Mouse (Mus musculus) MEL (cell line): ENCODE measurements around the gene Hectd4. TPM values are rescaled to one million over a fixed set of nuclear protein-coding genes. Genes with fewer than 3 reads are reported as not detected.

ENCODE experiments used
- DNase-seq: peaks from one replicate; pipeline ENCODE4 v3.0.0; 2011; ENCODE audit warnings: low read depth, low spot score
- H3K27ac ChIP-seq: 2 replicates; pipeline ENCODE4 v1.5.1; 2012; ENCODE audit warnings: low read depth, mild to moderate bottlenecking, control low read depth, low read length, moderate library complexity; ENCODE audit not compliant: control insufficient read depth
- H3K27me3 ChIP-seq, 2 experiments: fragments of 150-350 bp in 1 of 2; sonication (generic) in 1 of 2; 2 replicates each; pipeline ENCODE4 v1.6.1; 2012; ENCODE audit warnings: low read length in 2 of 2, mild to moderate bottlenecking in 2 of 2, improper control_type of control experiment in 1 of 2, moderate library complexity in 1 of 2; ENCODE audit not compliant: insufficient read depth in 2 of 2, control insufficient read depth in 1 of 2
- H3K36me3 ChIP-seq, 2 experiments: 2 replicates each; pipeline ENCODE4 v1.6.1; 2012 to 2014; ENCODE audit warnings: low read length in 2 of 2, improper control_type of control experiment in 1 of 2, inconsistent platforms in 1 of 2, mild to moderate bottlenecking in 1 of 2; ENCODE audit not compliant: insufficient read depth in 2 of 2, control insufficient read depth in 1 of 2
- H3K4me1 ChIP-seq, 2 experiments: fragments of 150-350 bp in 1 of 2; sonication (generic) in 1 of 2; 2 replicates each; pipeline ENCODE4 v1.6.1; 2012; ENCODE audit warnings: low read length in 2 of 2, improper control_type of control experiment in 1 of 2, mild to moderate bottlenecking in 1 of 2; ENCODE audit not compliant: insufficient read depth in 2 of 2, control insufficient read depth in 1 of 2
- H3K4me3 ChIP-seq, 2 experiments: fragments of 150-350 bp in 1 of 2; sonication (generic) in 1 of 2; 2 replicates each; pipeline ENCODE4 v1.5.1; 2012; ENCODE audit warnings: low read depth in 2 of 2, low read length in 2 of 2, mild to moderate bottlenecking in 2 of 2, moderate library complexity in 2 of 2, control low read depth in 1 of 2, improper control_type of control experiment in 1 of 2; ENCODE audit not compliant: control insufficient read depth in 1 of 2, insufficient read depth in 1 of 2
- H3K79me2 ChIP-seq: 2 replicates; pipeline ENCODE4 v1.6.1; 2012; ENCODE audit warnings: mild to moderate bottlenecking, low read length, moderate library complexity; ENCODE audit not compliant: control insufficient read depth, poor library complexity, insufficient read depth
- H3K9ac ChIP-seq: 2 replicates; pipeline ENCODE4 v1.6.1; 2012; ENCODE audit warnings: low read depth, mild to moderate bottlenecking, control low read depth, low read length, moderate library complexity; ENCODE audit not compliant: control insufficient read depth, poor library complexity, severe bottlenecking
- H3K9me3 ChIP-seq: fragments of 150-350 bp; sonication (generic); replicated peaks from 2 replicates; pipeline ENCODE4 v1.6.1; 2012; ENCODE audit warnings: mild to moderate bottlenecking, low read length, improper control_type of control experiment, moderate library complexity; ENCODE audit not compliant: insufficient read depth
- CTCF ChIP-seq, 3 experiments: IDR thresholded peaks in 2 of 3; conservative IDR thresholded peaks in 1 of 3; 2 replicates each; pipeline ENCODE4 v1.5.1; 2011 to 2012; ENCODE audit warnings: low read length in 3 of 3, low read depth in 2 of 3, mild to moderate bottlenecking in 2 of 3, improper control_type of control experiment in 1 of 3, inconsistent platforms in 1 of 3, mixed read lengths in 1 of 3, moderate library complexity in 1 of 3; ENCODE audit not compliant: control insufficient read depth in 1 of 3, insufficient read depth in 1 of 3, poor library complexity in 1 of 3, severe bottlenecking in 1 of 3
- ETS1 ChIP-seq: IDR thresholded peaks from 2 replicates; pipeline ENCODE4 v1.6.1; 2012; ENCODE audit warnings: low read depth, mild to moderate bottlenecking, inconsistent platforms, low read length, improper control_type of control experiment, moderate library complexity
- GABPA ChIP-seq: IDR thresholded peaks from 2 replicates; pipeline ENCODE4 v1.6.1; 2012; ENCODE audit warnings: low read depth, mild to moderate bottlenecking, inconsistent platforms, low read length, improper control_type of control experiment, moderate library complexity
- HCFC1 ChIP-seq: IDR thresholded peaks from 2 replicates; pipeline ENCODE4 v1.6.1; 2012; ENCODE audit warnings: low read depth, mild to moderate bottlenecking, inconsistent platforms, low read length, improper control_type of control experiment, moderate library complexity
- MAX ChIP-seq: IDR thresholded peaks from 2 replicates; pipeline ENCODE4 v1.6.1; 2011; ENCODE audit warnings: low read length, improper control_type of control experiment
- MAZ ChIP-seq: IDR thresholded peaks from 2 replicates; pipeline ENCODE4 v1.6.1; 2012; ENCODE audit warnings: low read depth, mild to moderate bottlenecking, inconsistent platforms, low read length, improper control_type of control experiment
- MXI1 ChIP-seq: IDR thresholded peaks from 2 replicates; pipeline ENCODE4 v1.6.1; 2011; ENCODE audit warnings: mild to moderate bottlenecking, low read depth, low read length, improper control_type of control experiment
- NELFE ChIP-seq: IDR thresholded peaks from 2 replicates; pipeline ENCODE4 v1.6.1; 2011; ENCODE audit warnings: low read depth, low read length, improper control_type of control experiment
- NRF1 ChIP-seq: IDR thresholded peaks from 2 replicates; pipeline ENCODE4 v1.6.1; 2014; ENCODE audit warnings: low read depth, mild to moderate bottlenecking, inconsistent platforms, low read length, improper control_type of control experiment, moderate library complexity; ENCODE audit not compliant: poor library complexity, insufficient read depth, severe bottlenecking
- POLR2A ChIP-seq, 2 experiments: IDR thresholded peaks; 2 replicates each; pipeline ENCODE4 v1.6.1; 2011 to 2012; ENCODE audit warnings: low read length in 2 of 2, mild to moderate bottlenecking in 2 of 2, control low read depth in 1 of 2, improper control_type of control experiment in 1 of 2, low read depth in 1 of 2, moderate library complexity in 1 of 2; ENCODE audit not compliant: control insufficient read depth in 1 of 2, insufficient read depth in 1 of 2, poor library complexity in 1 of 2
- POLR2AphosphoS2 ChIP-seq: IDR thresholded peaks from 2 replicates; pipeline ENCODE4 v1.6.1; 2011; ENCODE audit warnings: low read length, improper control_type of control experiment
- RAD21 ChIP-seq: IDR thresholded peaks from 2 replicates; pipeline ENCODE4 v1.6.1; 2011; ENCODE audit warnings: mild to moderate bottlenecking, low read depth, low read length, improper control_type of control experiment
- SIN3A ChIP-seq: IDR thresholded peaks from 2 replicates; pipeline ENCODE4 v1.6.1; 2012; ENCODE audit warnings: low read length, improper control_type of control experiment, inconsistent platforms
- SMC3 ChIP-seq: IDR thresholded peaks from 2 replicates; pipeline ENCODE4 v1.6.1; 2011; ENCODE audit warnings: low read depth, low read length, improper control_type of control experiment
- TBP ChIP-seq: IDR thresholded peaks from 2 replicates; pipeline ENCODE4 v1.8.0; 2011; ENCODE audit warnings: low read depth, low read length, improper control_type of control experiment
- TCF12 ChIP-seq: IDR thresholded peaks from 2 replicates; pipeline ENCODE4 v1.6.1; 2014; ENCODE audit warnings: low read depth, mild to moderate bottlenecking, inconsistent platforms, low read length, improper control_type of control experiment, moderate library complexity
- UBTF ChIP-seq: IDR thresholded peaks from 2 replicates; pipeline ENCODE4 v1.6.1; 2012; ENCODE audit warnings: low read depth, mild to moderate bottlenecking, inconsistent platforms, low read length, improper control_type of control experiment, moderate library complexity, borderline replicate concordance; ENCODE audit not compliant: insufficient read depth
- USF1 ChIP-seq: IDR thresholded peaks from 2 replicates; pipeline ENCODE4 v1.6.1; 2014; ENCODE audit warnings: low read depth, mild to moderate bottlenecking, inconsistent platforms, low read length, improper control_type of control experiment, moderate library complexity
- ZMIZ1 ChIP-seq: IDR thresholded peaks from 2 replicates; pipeline ENCODE4 v1.6.1; 2012; ENCODE audit warnings: low read depth, mild to moderate bottlenecking, inconsistent platforms, low read length, improper control_type of control experiment, moderate library complexity
- polyA plus RNA-seq, 2 experiments: library from polyadenylated mRNA; stranded (reverse) in 1 of 2; unstranded in 1 of 2; fragments of >175 nt in 1 of 2; fragments of >200 nt in 1 of 2; gene quantifications; 2 replicates each; pipeline versions ENCODE4 v1.2.1 to v1.2.4; 2012; ENCODE audit warnings: low replicate concordance in 2 of 2, low read depth in 1 of 2; ENCODE audit not compliant: insufficient read length in 2 of 2, insufficient read depth in 1 of 2, missing spikeins in 1 of 2
- total RNA-seq: library from RNA; depleted of rRNA; stranded (reverse); fragments of 300-350 nt; gene quantifications from 2 replicates; pipeline ENCODE4 v1.2.3, GENCODE M21; 2012; rRNA removed

Gene Hectd4
- total RNA-seq (6.9 and 7.0 TPM in 2 replicates), polyA plus RNA-seq (10 to 100 TPM in 1 of 2 experiments, not detected in 1; 10.8 TPM)

- H3K4me1 ChIP-seq = peaks cover 12% of the 10 kb centered on the region in 2 experiments
These were observed at the start of gene Hectd4 for GRCm38 (mm10) chr5:121219980-121220731. Hectd4 (plus strand) TSS chr5:121220219.

GRCm38 (mm10) chr5:121172835-121173234 is 47.2 kb upstream of the Hectd4 start:
- Histone ChIP-seq H3K79me2 (0 out of 2 replicates have a peak, but pooled peaks cover 1% of the 10 kb centered on the region), H3K4me1 (no peaks in the 10 kb centered on the region), H3K27me3 (no peaks in the 10 kb centered on the region), H3K4me3 (no peak overlapping the region), H3K9ac (no peak overlapping the region), H3K27ac (no peak overlapping the region), H3K36me3 (peaks cover 0 to 21% of the 10 kb centered on the region in 2 experiments; a peak in 2 of 4 replicates), H3K9me3 (no peaks in the 10 kb centered on the region)
- TF ChIP-seq CTCF (IDR thresholded peaks at IDR 0.05 in 2 of 3, conservative IDR thresholded peaks at IDR 0.05 in 1 of 3; ENCODE audit: control insufficient read depth in 1 of 3, insufficient read depth in 1 of 3, low read depth in 2 of 3, low read length in 3 of 3, poor library complexity in 1 of 3, severe bottlenecking in 1 of 3) (peak in 2 of 3 experiments; percentile 20 to 48; a peak in 2 of 6 replicates), SMC3 (peak; percentile 34; the same call in 1 of the 2 replicates), ETS1 (no peak), UBTF (no peak), RAD21 (peak; percentile 18)
- peak; percentile 41 for DNase-seq

More at GRCm38 (mm10) chr5:121219980-121220731, at the start of gene Hectd4:
- Histone ChIP-seq H3K4me3 (peak within 1 kb of the TSS; percentile 75 to 76), H3K27ac (peak within 1 kb of the TSS; percentile 58; the same call in 1 of the 2 replicates), H3K36me3 (peaks cover 0 to 22% of the 10 kb centered on the region in 2 experiments; a peak in 2 of 4 replicates), H3K27me3 (no peaks in the 10 kb centered on the region), H3K79me2 (peaks cover 23% of the 10 kb centered on the region), H3K9me3 (no peaks in the 10 kb centered on the region), H3K9ac (peak within 1 kb of the TSS; percentile 96)
- TF ChIP-seq SIN3A = peak; percentile 61
- TF ChIP-seq MAX = peak; percentile 38; the same call in 1 of the 2 replicates
- TF ChIP-seq ETS1 = 0 out of 2 replicates have a peak, but pooled peaks have one; percentile 32
- TF ChIP-seq POLR2AphosphoS2 = peak; percentile 71; the same call in 1 of the 2 replicates
- TF ChIP-seq POLR2A (IDR thresholded peaks at IDR 0.05; ENCODE audit: control insufficient read depth in 1 of 2, insufficient read depth in 1 of 2, low read depth in 1 of 2, low read length in 2 of 2, poor library complexity in 1 of 2) = peak; percentile 88 to 98
- peak; percentile 85 for TF ChIP-seq HCFC1
- TF ChIP-seq RAD21 = no peak
- TF ChIP-seq GABPA = no peak
- 0 out of 2 replicates have a peak, but pooled peaks have one; percentile 25 for TF ChIP-seq NRF1
- TF ChIP-seq NELFE = peak; percentile 94
- TF ChIP-seq MXI1 = peak; percentile 81
- peak; percentile 91 for TF ChIP-seq MAZ
- peak; percentile 98 for TF ChIP-seq TBP
- no peak for TF ChIP-seq CTCF (IDR thresholded peaks at IDR 0.05 in 2 of 3, conservative IDR thresholded peaks at IDR 0.05 in 1 of 3; ENCODE audit: control insufficient read depth in 1 of 3, insufficient read depth in 1 of 3, low read depth in 2 of 3, low read length in 3 of 3, poor library complexity in 1 of 3, severe bottlenecking in 1 of 3)
- peak; percentile 95 for TF ChIP-seq ZMIZ1
- peak; percentile 65 for TF ChIP-seq TCF12
- no peak for TF ChIP-seq USF1
- peak; percentile 95 for DNase-seq
